20 mouse cellular contexts compared by ENCODE assay signal in genomic region chr2:119111060-119111459, GRCm38 (mm10). TPM values are rescaled to one million over a fixed set of nuclear protein-coding genes. Genes with fewer than 3 reads are reported as not detected.
"Had no signal": no experiment of that assay in that cellular context is flagged by ENCODE, and none has a peak within 500 bp of the region (broad histone marks: within the 10 kb centered on the region; RNA-seq: fewer than 3 reads in every experiment).

No protein-coding gene starts in this region.

- H3K9ac ChIP-seq: limb, embryonic 12.5 days; limb, embryonic 15.5 days; neural tube, embryonic 13.5 days; stomach, embryonic 15.5 days had no signal

- H3K36me3 ChIP-seq: neural tube, embryonic 13.5 days had no signal

- H3K27me3 ChIP-seq: limb, embryonic 12.5 days; limb, embryonic 15.5 days; neural tube, embryonic 13.5 days; stomach, embryonic 15.5 days had no signal

- H3K27ac ChIP-seq: limb, embryonic 12.5 days; liver, embryonic 14.5 days; neural tube, embryonic 13.5 days; stomach, embryonic 15.5 days had no signal

- DNase-seq: kidney, adult 11 months; kidney, adult 8-10 months; kidney, postnatal 14 days; left cerebral cortex, postnatal 4 days; lung, adult 2 months; lung, postnatal 14 days; lung, postnatal 4 days; midbrain, embryonic 14.5 days; retina, postnatal 1 day; right cerebral cortex, postnatal 25 days; spleen, adult 18-20 months; thymus, postnatal 36 days had no signal

- H3K9me3 ChIP-seq: limb, embryonic 12.5 days; limb, embryonic 15.5 days; neural tube, embryonic 13.5 days; stomach, embryonic 15.5 days had no signal

RNA-seq across cellular contexts. Expression of gene Gchfr, which starts 56.5 kb away (rescaled TPM):
- total RNA-seq: layer of hippocampus, postnatal 14 days; left cerebral cortex, adult 8-10 months; left cerebral cortex, postnatal 14 days; left cerebral cortex, postnatal 4 days had no signal
